Mouse (Mus musculus): ENCODE measurements around the gene AC124502.3. TPM values are rescaled to one million over a fixed set of nuclear protein-coding genes. Genes with fewer than 3 reads are reported as not detected.
"Not testable (repeated sequence)": the region's sequence is repeated elsewhere in the genome, so short reads cannot be mapped to it uniquely, and the experiment has no call there.

The AC124502.3 gene
- polyA plus RNA-seq, 1 experiment from 2014 or later = not detected

DNA sequence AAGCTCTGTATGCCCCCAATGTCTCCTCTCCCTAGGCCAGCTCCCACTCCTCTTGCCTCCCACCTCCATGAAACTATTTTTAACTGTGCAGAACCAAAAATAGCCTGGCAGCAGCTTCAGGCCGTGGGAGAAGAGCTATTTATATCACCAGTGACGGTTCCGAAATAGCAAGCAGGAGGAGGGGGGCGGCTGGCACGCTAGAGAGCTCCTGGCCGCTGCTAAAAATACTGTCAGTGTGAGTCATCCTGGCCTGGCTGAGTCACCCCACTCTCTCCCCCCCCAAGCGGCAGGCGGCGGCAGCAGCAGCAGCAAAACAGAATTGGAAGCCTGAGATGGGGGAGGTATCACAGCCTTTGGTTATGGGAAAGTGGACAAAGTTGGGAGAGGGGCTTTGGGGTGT lies 45.8 kb upstream of the AC124502.3 start:
- WGBS = 3% methylated on average over 9 of the region's 9 CpGs
- ATAC-seq = no peak
- no peaks in the 10 kb centered on the region for H3K36me3 ChIP-seq (ENCODE audit: control insufficient read depth, insufficient read depth)
- H3K4me2 ChIP-seq (replicated peaks; ENCODE audit: low read depth) = no peak overlapping the region
- H3K27me3 ChIP-seq (replicated peaks; ENCODE audit: control insufficient read depth, insufficient read depth, low read length) = peaks cover 26% of the 10 kb centered on the region
- TF ChIP-seq CTCF (IDR thresholded peaks at IDR 0.05; ENCODE audit: low read depth) = peak; percentile 39
- H3K9ac ChIP-seq (ENCODE audit: low read depth, low read length) = no peak overlapping the region
- no peaks in the 10 kb centered on the region for H3K9me3 ChIP-seq (ENCODE audit: control insufficient read depth)
- H3K4me3 ChIP-seq (ENCODE audit: low read depth, low read length) = no peak overlapping the region
- H3K4me1 ChIP-seq (replicated peaks; ENCODE audit: control insufficient read depth, insufficient read depth, low read length) = no peaks in the 10 kb centered on the region
- H3K27ac ChIP-seq (ENCODE audit: low read depth, low read length) = no peak overlapping the region

DNA sequence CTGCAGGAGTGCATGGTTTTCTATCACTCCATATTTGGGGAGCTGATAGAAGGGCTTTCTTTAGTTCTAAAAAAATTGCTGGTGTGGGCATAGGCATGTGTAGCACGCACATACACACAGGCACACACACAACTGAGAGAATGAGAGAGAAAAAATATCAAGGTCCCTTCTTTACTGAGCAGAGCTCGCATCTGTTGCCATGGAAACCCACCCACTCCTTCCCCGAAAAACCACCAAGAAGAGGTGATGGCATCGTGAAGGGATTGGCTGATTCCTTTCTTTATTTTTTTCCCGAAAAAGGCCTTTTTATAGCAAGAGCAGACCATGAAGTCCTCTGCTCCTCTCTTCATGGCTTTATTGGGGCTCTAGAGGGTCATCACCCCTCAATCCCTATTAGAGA lies 44.6 kb upstream of the AC124502.3 start:
- H3K36me3 ChIP-seq (ENCODE audit: control insufficient read depth, insufficient read depth) = no peaks in the 10 kb centered on the region
- H3K27ac ChIP-seq (ENCODE audit: low read depth, low read length) = no peak overlapping the region
- WGBS = 61% methylated on average over 5 of the region's 5 CpGs
- no peaks in the 10 kb centered on the region for H3K4me1 ChIP-seq (replicated peaks; ENCODE audit: control insufficient read depth, insufficient read depth, low read length)
- no peak for TF ChIP-seq CTCF (IDR thresholded peaks at IDR 0.05; ENCODE audit: low read depth)
- no peak overlapping the region for H3K9ac ChIP-seq (ENCODE audit: low read depth, low read length)
- ATAC-seq = no peak
- H3K4me3 ChIP-seq (ENCODE audit: low read depth, low read length) = no peak overlapping the region
- no peak overlapping the region for H3K4me2 ChIP-seq (replicated peaks; ENCODE audit: low read depth)
- H3K9me3 ChIP-seq (ENCODE audit: control insufficient read depth) = no peaks in the 10 kb centered on the region
- peaks cover 26% of the 10 kb centered on the region for H3K27me3 ChIP-seq (replicated peaks; ENCODE audit: control insufficient read depth, insufficient read depth, low read length)

GRCm38 (mm10) chr19:4999445-5000140 lies 39.1 kb upstream of the AC124502.3 start:
- Histone ChIP-seq H3K4me3 (ENCODE audit: low read depth, low read length) (no peak overlapping the region), H3K36me3 (ENCODE audit: control insufficient read depth, insufficient read depth) (no peaks in the 10 kb centered on the region), H3K9ac (ENCODE audit: low read depth, low read length) (no peak overlapping the region), H3K27ac (ENCODE audit: low read depth, low read length) (no peak overlapping the region), H3K4me1 (replicated peaks; ENCODE audit: control insufficient read depth, insufficient read depth, low read length) (no peaks in the 10 kb centered on the region), H3K9me3 (ENCODE audit: control insufficient read depth) (no peaks in the 10 kb centered on the region), H3K27me3 (replicated peaks; ENCODE audit: control insufficient read depth, insufficient read depth, low read length) (0 out of 2 replicates have a peak, but pooled peaks cover 8% of the 10 kb centered on the region), H3K4me2 (replicated peaks; ENCODE audit: low read depth) (peak overlapping the region; percentile 32; the same call in 1 of the 2 replicates)
- 60% methylated on average over 6 of the region's 6 CpGs for WGBS
- no peak for ATAC-seq
- TF ChIP-seq CTCF (IDR thresholded peaks at IDR 0.05; ENCODE audit: low read depth) = no peak

GRCm38 (mm10) chr19:5001666-5002406 lies 36.9 kb upstream of the AC124502.3 start:
- under 1% methylated on average over 39 of the region's 39 CpGs for WGBS
- Histone ChIP-seq H3K36me3 (ENCODE audit: control insufficient read depth, insufficient read depth) (no peaks in the 10 kb centered on the region), H3K4me2 (replicated peaks; ENCODE audit: low read depth) (peak overlapping the region; percentile 41), H3K4me1 (replicated peaks; ENCODE audit: control insufficient read depth, insufficient read depth, low read length) (no peaks in the 10 kb centered on the region), H3K27ac (ENCODE audit: low read depth, low read length) (peak overlapping the region; percentile 35; the same call in 1 of the 2 replicates), H3K27me3 (replicated peaks; ENCODE audit: control insufficient read depth, insufficient read depth, low read length) (0 out of 2 replicates have a peak, but pooled peaks cover 8% of the 10 kb centered on the region), H3K9me3 (ENCODE audit: control insufficient read depth) (no peaks in the 10 kb centered on the region), H3K9ac (ENCODE audit: low read depth, low read length) (no peak overlapping the region), H3K4me3 (ENCODE audit: low read depth, low read length) (0 out of 2 replicates have a peak overlapping the region, but pooled peaks have one; percentile 3)
- peak; percentile 69 for ATAC-seq
- peak; percentile 90 for TF ChIP-seq CTCF (IDR thresholded peaks at IDR 0.05; ENCODE audit: low read depth)

GRCm38 (mm10) chr19:5003644-5004043 lies 35.0 kb upstream of the AC124502.3 start:
- H3K27ac ChIP-seq (ENCODE audit: low read depth, low read length); H3K9ac ChIP-seq (ENCODE audit: low read depth, low read length); H3K36me3 ChIP-seq (ENCODE audit: control insufficient read depth, insufficient read depth); H3K27me3 ChIP-seq (replicated peaks; ENCODE audit: control insufficient read depth, insufficient read depth, low read length); H3K4me2 ChIP-seq (replicated peaks; ENCODE audit: low read depth); ATAC-seq; H3K9me3 ChIP-seq (ENCODE audit: control insufficient read depth); H3K4me3 ChIP-seq (ENCODE audit: low read depth, low read length); H3K4me1 ChIP-seq (replicated peaks; ENCODE audit: control insufficient read depth, insufficient read depth, low read length): not testable (repeated sequence)
- 64% methylated on average over 2 of the region's 2 CpGs for WGBS
- peak; percentile 23 for TF ChIP-seq CTCF (IDR thresholded peaks at IDR 0.05; ENCODE audit: low read depth)

- TF ChIP-seq CTCF (IDR thresholded peaks at IDR 0.05; ENCODE audit: low read depth) = no peak
- 46% methylated on average over 4 of the region's 4 CpGs for WGBS
- no peak; the same call in 1 of the 2 replicates for ATAC-seq
These were observed 33.8 kb upstream of the AC124502.3 start for GRCm38 (mm10) chr19:5004925-5005324.

More at GRCm38 (mm10) chr19:5004925-5005324, 33.8 kb upstream of the AC124502.3 start:
- Histone ChIP-seq H3K36me3 (ENCODE audit: control insufficient read depth, insufficient read depth) (no peaks in the 10 kb centered on the region), H3K4me2 (replicated peaks; ENCODE audit: low read depth) (no peak overlapping the region), H3K9ac (ENCODE audit: low read depth, low read length) (no peak overlapping the region), H3K27me3 (replicated peaks; ENCODE audit: control insufficient read depth, insufficient read depth, low read length) (0 out of 2 replicates have a peak, but pooled peaks cover 5% of the 10 kb centered on the region), H3K27ac (ENCODE audit: low read depth, low read length) (no peak overlapping the region), H3K4me3 (ENCODE audit: low read depth, low read length) (no peak overlapping the region), H3K9me3 (ENCODE audit: control insufficient read depth) (no peaks in the 10 kb centered on the region), H3K4me1 (replicated peaks; ENCODE audit: control insufficient read depth, insufficient read depth, low read length) (no peaks in the 10 kb centered on the region)
